Mouse (Mus musculus): Measurements from ENCODE around the gene Rab3b. TPM values are rescaled to one million over a fixed set of nuclear protein-coding genes. Genes with fewer than 3 reads are reported as not detected.

The Rab3b gene
- polyA plus RNA-seq, 1 experiment from 2014 or later, result 16.6 TPM

- H3K4me1 ChIP-seq (ENCODE audit: control insufficient read depth, insufficient read depth, low read length), result no peaks in the 10 kb centered on the region
- H3K4me3 ChIP-seq (ENCODE audit: low read length), result no peak overlapping the region
- H3K4me2 ChIP-seq (replicated peaks; ENCODE audit: low read depth, low read length), result no peak overlapping the region
- no peaks in the 10 kb centered on the region for H3K9me3 ChIP-seq (ENCODE audit: control insufficient read depth, low read length)
- no peaks in the 10 kb centered on the region for H3K36me3 ChIP-seq (ENCODE audit: control insufficient read depth, insufficient read depth, low read length)
- H3K9ac ChIP-seq (ENCODE audit: low read depth, low read length), result no peak overlapping the region
- no peak for ATAC-seq (ENCODE audit: low FRiP score, low TSS enrichment)
- no peak overlapping the region for H3K27ac ChIP-seq (ENCODE audit: low read depth, low read length)
- no peaks in the 10 kb centered on the region for H3K27me3 ChIP-seq (ENCODE audit: control insufficient read depth, insufficient read depth, low read length)
- WGBS, result 91% methylated on average over 4 of the region's 4 CpGs
Observed at GRCm38 (mm10) chr4:108951663-108952062, 72.8 kb downstream of the Rab3b start.

GRCm38 (mm10) chr4:108959696-108960095 lies 80.8 kb downstream of the Rab3b start:
- H3K4me3 ChIP-seq (ENCODE audit: low read length), result no peak overlapping the region
- H3K27ac ChIP-seq (ENCODE audit: low read depth, low read length), result no peak overlapping the region
- WGBS, result 91% methylated on average over 3 of the region's 3 CpGs

GRCm38 (mm10) chr4:108960619-108961460 lies 82.0 kb downstream of the Rab3b start:
- no peaks in the 10 kb centered on the region for H3K27me3 ChIP-seq (ENCODE audit: control insufficient read depth, insufficient read depth, low read length)
- no peak overlapping the region for H3K27ac ChIP-seq (ENCODE audit: low read depth, low read length)
- H3K4me1 ChIP-seq (ENCODE audit: control insufficient read depth, insufficient read depth, low read length), result no peaks in the 10 kb centered on the region
- no peak overlapping the region for H3K9ac ChIP-seq (ENCODE audit: low read depth, low read length)
- no peak for ATAC-seq (ENCODE audit: low FRiP score, low TSS enrichment)
- no peak overlapping the region for H3K4me2 ChIP-seq (replicated peaks; ENCODE audit: low read depth, low read length)
- no peaks in the 10 kb centered on the region for H3K9me3 ChIP-seq (ENCODE audit: control insufficient read depth, low read length)
- 87% methylated on average over 4 of the region's 4 CpGs for WGBS
- H3K36me3 ChIP-seq (ENCODE audit: control insufficient read depth, insufficient read depth, low read length), result no peaks in the 10 kb centered on the region
- H3K4me3 ChIP-seq (ENCODE audit: low read length), result no peak overlapping the region

More at GRCm38 (mm10) chr4:108959696-108960095, 80.8 kb downstream of the Rab3b start:
- H3K4me1 ChIP-seq (ENCODE audit: control insufficient read depth, insufficient read depth, low read length), result no peaks in the 10 kb centered on the region
- H3K9ac ChIP-seq (ENCODE audit: low read depth, low read length), result no peak overlapping the region
- no peak overlapping the region for H3K4me2 ChIP-seq (replicated peaks; ENCODE audit: low read depth, low read length)
- H3K9me3 ChIP-seq (ENCODE audit: control insufficient read depth, low read length), result no peaks in the 10 kb centered on the region
- ATAC-seq (ENCODE audit: low FRiP score, low TSS enrichment), result no peak
- no peaks in the 10 kb centered on the region for H3K27me3 ChIP-seq (ENCODE audit: control insufficient read depth, insufficient read depth, low read length)
- H3K36me3 ChIP-seq (ENCODE audit: control insufficient read depth, insufficient read depth, low read length), result no peaks in the 10 kb centered on the region

GRCm38 (mm10) chr4:108963017-108963416 lies 84.2 kb downstream of the Rab3b start:
- no peak for ATAC-seq (ENCODE audit: low FRiP score, low TSS enrichment)
- no peak overlapping the region for H3K9ac ChIP-seq (ENCODE audit: low read depth, low read length)
- H3K4me3 ChIP-seq (ENCODE audit: low read length), result no peak overlapping the region
- H3K27ac ChIP-seq (ENCODE audit: low read depth, low read length), result no peak overlapping the region
- H3K27me3 ChIP-seq (ENCODE audit: control insufficient read depth, insufficient read depth, low read length), result no peaks in the 10 kb centered on the region
- no peaks in the 10 kb centered on the region for H3K9me3 ChIP-seq (ENCODE audit: control insufficient read depth, low read length)
- no peaks in the 10 kb centered on the region for H3K36me3 ChIP-seq (ENCODE audit: control insufficient read depth, insufficient read depth, low read length)
- no peak overlapping the region for H3K4me2 ChIP-seq (replicated peaks; ENCODE audit: low read depth, low read length)
- 88% methylated on average over 6 of the region's 6 CpGs for WGBS
- H3K4me1 ChIP-seq (ENCODE audit: control insufficient read depth, insufficient read depth, low read length), result no peaks in the 10 kb centered on the region

GRCm38 (mm10) chr4:108969517-108969916 lies 90.7 kb downstream of the Rab3b start:
- no peak for ATAC-seq (ENCODE audit: low FRiP score, low TSS enrichment)
- WGBS, result 69% methylated on average over 3 of the region's 3 CpGs
- no peaks in the 10 kb centered on the region for H3K27me3 ChIP-seq (ENCODE audit: control insufficient read depth, insufficient read depth, low read length)

GRCm38 (mm10) chr4:108971054-108971453 lies 92.2 kb downstream of the Rab3b start:
- H3K9ac ChIP-seq (ENCODE audit: low read depth, low read length), result no peak overlapping the region
- no peaks in the 10 kb centered on the region for H3K27me3 ChIP-seq (ENCODE audit: control insufficient read depth, insufficient read depth, low read length)
- H3K27ac ChIP-seq (ENCODE audit: low read depth, low read length), result no peak overlapping the region
- no peak overlapping the region for H3K4me3 ChIP-seq (ENCODE audit: low read length)
- H3K9me3 ChIP-seq (ENCODE audit: control insufficient read depth, low read length), result no peaks in the 10 kb centered on the region
- H3K36me3 ChIP-seq (ENCODE audit: control insufficient read depth, insufficient read depth, low read length), result no peaks in the 10 kb centered on the region
- WGBS, result 69% methylated on average over 5 of the region's 5 CpGs
- H3K4me1 ChIP-seq (ENCODE audit: control insufficient read depth, insufficient read depth, low read length), result no peaks in the 10 kb centered on the region
- ATAC-seq (ENCODE audit: low FRiP score, low TSS enrichment), result no peak
- no peak overlapping the region for H3K4me2 ChIP-seq (replicated peaks; ENCODE audit: low read depth, low read length)

More at GRCm38 (mm10) chr4:108969517-108969916, 90.7 kb downstream of the Rab3b start:
- H3K36me3 ChIP-seq (ENCODE audit: control insufficient read depth, insufficient read depth, low read length), result no peaks in the 10 kb centered on the region
- no peak overlapping the region for H3K27ac ChIP-seq (ENCODE audit: low read depth, low read length)
- no peak overlapping the region for H3K4me2 ChIP-seq (replicated peaks; ENCODE audit: low read depth, low read length)
- no peaks in the 10 kb centered on the region for H3K4me1 ChIP-seq (ENCODE audit: control insufficient read depth, insufficient read depth, low read length)
- H3K4me3 ChIP-seq (ENCODE audit: low read length), result no peak overlapping the region
- H3K9ac ChIP-seq (ENCODE audit: low read depth, low read length), result no peak overlapping the region
- H3K9me3 ChIP-seq (ENCODE audit: control insufficient read depth, low read length), result no peaks in the 10 kb centered on the region

GRCm38 (mm10) chr4:108976458-108977071 lies 97.7 kb downstream of the Rab3b start:
- H3K9me3 ChIP-seq (ENCODE audit: control insufficient read depth, low read length), result no peaks in the 10 kb centered on the region
- H3K9ac ChIP-seq (ENCODE audit: low read depth, low read length), result no peak overlapping the region
- H3K36me3 ChIP-seq (ENCODE audit: control insufficient read depth, insufficient read depth, low read length), result no peaks in the 10 kb centered on the region
- ATAC-seq (ENCODE audit: low FRiP score, low TSS enrichment), result no peak; the same call in 1 of the 2 replicates
- no peak overlapping the region for H3K27ac ChIP-seq (ENCODE audit: low read depth, low read length)
- no peaks in the 10 kb centered on the region for H3K27me3 ChIP-seq (ENCODE audit: control insufficient read depth, insufficient read depth, low read length)
- no peaks in the 10 kb centered on the region for H3K4me1 ChIP-seq (ENCODE audit: control insufficient read depth, insufficient read depth, low read length)
- 46% methylated on average over 6 of the region's 6 CpGs for WGBS
- no peak overlapping the region for H3K4me3 ChIP-seq (ENCODE audit: low read length)
- H3K4me2 ChIP-seq (replicated peaks; ENCODE audit: low read depth, low read length), result no peak overlapping the region

- WGBS, result 91% methylated on average over 1 of the region's 1 CpGs
- Histone ChIP-seq H3K4me2 (replicated peaks; ENCODE audit: low read depth, low read length) (no peak overlapping the region), H3K4me1 (ENCODE audit: control insufficient read depth, insufficient read depth, low read length) (no peaks in the 10 kb centered on the region), H3K9me3 (ENCODE audit: control insufficient read depth, low read length) (no peaks in the 10 kb centered on the region), H3K4me3 (ENCODE audit: low read length) (no peak overlapping the region), H3K27ac (ENCODE audit: low read depth, low read length) (no peak overlapping the region), H3K27me3 (ENCODE audit: control insufficient read depth, insufficient read depth, low read length) (no peaks in the 10 kb centered on the region), H3K36me3 (ENCODE audit: control insufficient read depth, insufficient read depth, low read length) (no peaks in the 10 kb centered on the region), H3K9ac (ENCODE audit: low read depth, low read length) (no peak overlapping the region)
- ATAC-seq (ENCODE audit: low FRiP score, low TSS enrichment), result no peak
Observed at GRCm38 (mm10) chr4:108986833-108987472, 108.1 kb downstream of the Rab3b start.

GRCm38 (mm10) chr4:108987473-108987842 lies 108.6 kb downstream of the Rab3b start:
- Histone ChIP-seq H3K36me3 (ENCODE audit: control insufficient read depth, insufficient read depth, low read length) (no peaks in the 10 kb centered on the region), H3K4me2 (replicated peaks; ENCODE audit: low read depth, low read length) (no peak overlapping the region), H3K4me3 (ENCODE audit: low read length) (no peak overlapping the region), H3K9ac (ENCODE audit: low read depth, low read length) (no peak overlapping the region), H3K9me3 (ENCODE audit: control insufficient read depth, low read length) (no peaks in the 10 kb centered on the region), H3K4me1 (ENCODE audit: control insufficient read depth, insufficient read depth, low read length) (no peaks in the 10 kb centered on the region), H3K27me3 (ENCODE audit: control insufficient read depth, insufficient read depth, low read length) (no peaks in the 10 kb centered on the region), H3K27ac (ENCODE audit: low read depth, low read length) (no peak overlapping the region)
- ATAC-seq (ENCODE audit: low FRiP score, low TSS enrichment), result no peak
- 74% methylated on average over 4 of the region's 4 CpGs for WGBS

Measured in kidney, embryonic 14.5 days (tissue).